Mouse (Mus musculus) E14TG2a.4 (cell line): ENCODE results near the gene Sec31b.

Source experiments
- H3K27me3 ChIP-seq: 2 replicates; pipeline ENCODE4 v1.6.1; 2014; ENCODE audit warnings: low read length, control low read depth; ENCODE audit not compliant: insufficient read depth
- H3K36me3 ChIP-seq: 2 replicates; pipeline ENCODE4 v1.6.1; 2014; ENCODE audit warnings: low read length, control low read depth; ENCODE audit not compliant: insufficient read depth
- H3K4me1 ChIP-seq: replicated peaks from 2 replicates; pipeline ENCODE4 v1.6.1; 2014; ENCODE audit warnings: low read depth, low read length, control low read depth
- H3K4me3 ChIP-seq: replicated peaks from 2 replicates; pipeline ENCODE4 v1.5.1; 2014; ENCODE audit warnings: mild to moderate bottlenecking, low read length
- H3K9me3 ChIP-seq: 2 replicates; pipeline ENCODE4 v1.6.1; 2014; ENCODE audit warnings: low read length, control low read depth
- CTCF ChIP-seq: conservative IDR thresholded peaks from 2 replicates; pipeline ENCODE4 v1.5.1; 2014; ENCODE audit warnings: low read length
- NANOG ChIP-seq: IDR thresholded peaks from 2 replicates; pipeline ENCODE4 v1.6.1; 2014; ENCODE audit warnings: borderline replicate concordance, low read length, mixed read lengths
- POU5F1 ChIP-seq: IDR thresholded peaks from 2 replicates; pipeline ENCODE4 v1.6.1; 2014; ENCODE audit warnings: low read length, borderline replicate concordance

Sec31b gene

DNA sequence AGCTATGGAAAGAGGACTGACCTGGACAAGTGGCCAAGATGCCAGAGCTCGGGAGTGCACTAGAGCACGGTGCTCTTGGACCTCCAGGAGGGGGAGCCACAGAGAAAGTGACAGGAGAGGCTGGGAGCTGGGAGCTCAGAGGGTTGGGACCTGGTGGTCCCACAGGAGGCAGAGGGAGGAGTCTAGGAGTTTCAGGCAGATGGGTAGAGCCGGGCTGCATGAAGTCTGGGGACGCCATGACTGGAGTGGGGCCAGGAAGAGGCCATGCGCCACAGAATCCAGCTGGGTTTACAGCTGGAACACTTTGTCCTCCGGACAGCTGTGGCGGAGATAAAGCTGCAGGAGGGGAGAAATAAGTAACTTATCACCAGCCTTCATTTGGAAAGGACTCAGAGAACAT, 26.5 kb downstream of the Sec31b start:
- Histone ChIP-seq H3K36me3 (no peaks in the 10 kb centered on the region), H3K4me1 (peaks cover 44% of the 10 kb centered on the region), H3K9me3 (peaks cover 11% of the 10 kb centered on the region), H3K27me3 (peaks cover 55% of the 10 kb centered on the region), H3K4me3 (0 out of 2 replicates have a peak overlapping the region, but pooled peaks have one; percentile 10)
- no peak for TF ChIP-seq POU5F1
- peak; percentile 30 for TF ChIP-seq CTCF

DNA sequence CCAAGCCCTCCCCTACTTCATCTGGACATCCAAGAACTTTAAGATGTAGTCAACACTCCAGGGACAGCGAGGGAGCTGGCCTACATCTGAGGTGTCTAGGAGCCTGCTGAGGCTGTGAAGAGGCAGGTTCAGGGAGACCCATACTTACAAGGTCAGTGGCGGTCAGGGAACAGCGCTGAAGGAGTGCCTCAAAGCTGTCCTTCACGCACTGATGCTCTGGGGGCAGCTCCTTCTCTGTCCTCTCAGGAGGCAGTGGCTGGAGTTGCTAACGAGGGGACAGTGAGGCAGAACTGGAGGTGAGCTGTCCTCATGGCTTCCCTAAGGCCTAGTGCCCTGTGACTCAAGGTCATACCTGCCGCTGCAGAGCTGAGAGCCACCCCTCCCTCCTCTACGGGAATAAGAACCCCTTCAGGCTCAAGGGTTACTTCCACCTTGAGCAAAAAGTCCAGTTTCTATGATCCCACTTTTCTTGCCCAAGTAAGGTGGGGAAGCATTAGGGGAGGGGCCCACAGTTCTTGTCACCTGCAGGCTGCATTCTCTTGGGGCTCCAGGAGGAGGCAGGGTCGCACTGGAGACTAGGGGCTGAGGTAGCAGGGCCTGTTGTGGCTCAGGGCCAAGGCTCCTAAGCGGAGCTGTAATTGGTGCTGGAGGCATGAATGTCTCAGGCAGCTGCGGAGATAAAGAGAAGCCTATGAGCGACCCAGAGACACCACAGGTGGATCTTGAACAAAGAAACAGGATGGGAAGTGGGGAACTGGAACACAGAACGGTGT, 27.5 kb downstream of the Sec31b start:
- Histone ChIP-seq H3K27me3 (peaks cover 56% of the 10 kb centered on the region), H3K36me3 (no peaks in the 10 kb centered on the region), H3K9me3 (peaks cover 11% of the 10 kb centered on the region), H3K4me1 (peaks cover 45% of the 10 kb centered on the region), H3K4me3 (peak overlapping the region; percentile 32; the same call in 1 of the 2 replicates)
- TF ChIP-seq CTCF = peak; percentile 73
- no peak for TF ChIP-seq NANOG

DNA sequence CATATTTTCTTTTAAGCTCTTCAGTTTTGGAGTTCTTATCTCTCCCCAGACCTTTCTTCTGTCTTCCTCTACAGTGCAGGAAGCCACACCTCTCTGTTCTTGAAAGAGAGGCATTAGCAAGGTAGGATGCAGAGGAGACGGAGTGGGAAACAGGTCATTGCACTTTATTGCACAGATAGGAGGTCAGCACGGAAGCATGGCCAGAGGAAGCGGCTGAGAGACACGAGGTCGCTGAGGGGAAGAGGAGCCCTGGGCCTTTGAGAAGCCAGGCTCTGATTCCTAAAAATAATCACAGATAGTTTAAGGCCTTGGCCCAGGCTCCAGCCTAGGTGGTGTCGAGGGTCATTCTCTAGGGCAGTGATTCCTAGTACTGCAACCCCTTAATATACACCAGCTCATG, 29.9 kb downstream of the Sec31b start:
- Histone ChIP-seq H3K9me3 (peaks cover 11% of the 10 kb centered on the region), H3K36me3 (no peaks in the 10 kb centered on the region), H3K4me1 (peaks cover 57% of the 10 kb centered on the region), H3K27me3 (peaks cover 72% of the 10 kb centered on the region), H3K4me3 (no peak overlapping the region)
- TF ChIP-seq POU5F1 (no peak), NANOG (no peak), CTCF (no peak)

DNA sequence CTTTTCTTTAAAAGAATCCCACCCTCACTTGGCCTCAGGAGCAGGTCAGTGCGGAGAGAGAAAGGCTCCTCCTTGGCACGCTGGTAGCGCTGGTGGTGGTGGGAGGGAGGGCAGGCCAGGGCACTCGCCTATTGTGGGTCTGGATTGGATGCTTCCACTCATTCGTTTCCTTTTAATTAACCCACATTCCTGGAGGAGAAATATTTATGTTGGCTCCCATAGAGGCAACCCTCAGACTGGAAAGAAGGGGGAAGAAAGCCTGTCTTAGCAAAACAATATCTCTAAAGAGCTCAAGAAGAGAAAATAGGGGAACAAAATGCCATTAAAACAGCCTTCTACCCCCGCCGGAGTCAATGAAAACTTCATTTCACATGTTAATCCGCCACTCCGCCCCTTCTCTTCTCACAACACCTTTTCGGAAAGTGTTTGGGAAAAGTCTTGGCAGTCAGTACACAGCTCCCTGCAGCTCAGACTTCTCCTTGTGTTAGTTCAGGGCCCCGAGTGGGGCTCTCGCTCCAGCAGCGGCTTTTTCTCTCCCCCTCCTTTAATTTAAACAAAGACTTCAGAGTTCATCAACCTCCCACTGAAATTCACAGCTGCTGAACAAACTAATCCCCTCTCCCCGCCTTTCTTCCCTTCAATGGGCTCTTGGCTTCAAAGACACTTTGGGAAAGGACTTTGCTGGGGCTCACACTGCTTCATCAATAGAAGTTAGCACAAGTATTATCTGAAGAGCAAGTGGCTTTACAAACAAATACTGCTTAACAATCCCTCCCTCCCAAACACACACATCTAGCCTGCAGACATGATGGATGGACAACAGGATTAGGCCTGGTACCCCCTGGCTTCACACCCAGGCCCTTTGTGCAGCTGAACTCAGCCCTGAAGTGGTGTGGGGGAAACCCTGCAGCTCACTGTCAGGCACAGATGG, 30.9 kb downstream of the Sec31b start:
- peaks cover 82% of the 10 kb centered on the region for H3K27me3 ChIP-seq
- no peaks in the 10 kb centered on the region for H3K36me3 ChIP-seq
- no peak overlapping the region for H3K4me3 ChIP-seq
- H3K9me3 ChIP-seq = peaks cover 11% of the 10 kb centered on the region
- peaks cover 67% of the 10 kb centered on the region for H3K4me1 ChIP-seq
- TF ChIP-seq CTCF (no peak), NANOG (peak; percentile 36; the same call in 1 of the 2 replicates)

DNA sequence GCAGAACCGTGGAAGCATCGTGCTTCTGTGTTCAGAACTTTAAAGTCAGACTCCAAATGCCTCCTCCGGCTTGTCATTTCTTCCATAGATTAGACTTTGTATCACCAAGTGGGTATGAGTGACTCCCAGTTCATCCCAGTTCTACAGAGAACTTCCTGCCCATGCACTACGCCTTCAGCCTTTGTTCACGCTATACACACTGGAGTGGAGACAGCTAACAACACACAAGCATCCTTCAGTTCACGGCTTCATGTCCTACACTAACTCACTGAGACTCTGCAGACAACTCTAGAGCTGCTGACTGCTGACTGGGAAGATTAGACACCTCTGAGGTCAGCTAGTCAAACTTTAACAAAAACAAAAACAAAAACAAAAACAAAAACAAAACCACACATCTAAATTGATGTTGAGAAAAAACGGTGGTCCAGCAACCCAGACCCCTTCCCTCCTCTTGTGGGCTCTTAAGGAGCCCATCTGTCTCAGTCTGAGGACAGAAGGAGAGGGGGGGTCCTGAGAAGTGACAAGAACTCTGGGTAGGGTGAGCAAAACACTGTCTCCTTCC, 31.7 kb downstream of the Sec31b start:
- Histone ChIP-seq H3K36me3 (no peaks in the 10 kb centered on the region), H3K4me3 (no peak overlapping the region), H3K4me1 (peaks cover 62% of the 10 kb centered on the region), H3K27me3 (peaks cover 88% of the 10 kb centered on the region), H3K9me3 (peaks cover 11% of the 10 kb centered on the region)
- TF ChIP-seq NANOG = no peak
- no peak for TF ChIP-seq CTCF
- TF ChIP-seq POU5F1 = no peak

DNA sequence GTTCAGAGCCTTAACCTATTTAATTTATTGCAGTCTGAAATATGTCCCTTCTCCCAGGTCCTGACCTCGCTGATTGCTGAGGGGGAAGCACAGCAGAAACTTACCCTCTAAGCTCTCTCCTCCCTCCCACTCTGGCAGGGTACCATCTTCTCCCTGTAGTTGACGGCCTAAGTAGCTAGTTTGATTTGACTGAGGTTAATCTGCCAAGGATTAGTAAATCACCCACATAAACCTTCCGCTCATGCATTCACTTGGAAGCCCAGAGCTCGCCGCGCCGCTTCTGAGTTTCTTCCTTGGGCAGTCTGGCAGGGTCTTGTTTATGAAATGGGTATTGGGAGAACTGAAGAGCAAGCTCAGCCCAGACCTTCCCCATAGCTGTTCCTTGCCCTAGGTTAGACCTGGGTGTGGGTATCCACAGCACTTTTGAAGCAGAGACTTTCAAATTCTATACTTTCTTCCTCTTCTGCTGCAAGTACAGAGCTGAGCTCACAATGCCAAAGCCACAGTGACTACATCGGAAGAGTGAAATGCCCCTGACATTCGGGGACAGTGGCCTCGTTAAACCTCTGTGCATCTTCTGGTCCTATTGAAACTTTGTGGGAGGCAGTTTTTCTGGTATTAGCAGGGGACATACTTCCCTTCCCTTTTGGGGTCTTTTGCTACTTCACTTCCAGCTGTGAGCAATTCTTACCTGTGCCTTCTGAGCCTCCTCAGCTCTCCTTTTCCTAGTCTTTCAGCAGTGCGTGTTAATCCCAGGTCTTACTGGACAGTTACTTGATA, 32.4 kb downstream of the Sec31b start:
- H3K27me3 ChIP-seq = peaks cover 94% of the 10 kb centered on the region
- no peak for TF ChIP-seq POU5F1
- no peak for TF ChIP-seq NANOG
- no peak for TF ChIP-seq CTCF
- H3K36me3 ChIP-seq = no peaks in the 10 kb centered on the region
- H3K4me1 ChIP-seq = peaks cover 54% of the 10 kb centered on the region
- H3K4me3 ChIP-seq = no peak overlapping the region
- H3K9me3 ChIP-seq = peaks cover 11% of the 10 kb centered on the region

DNA sequence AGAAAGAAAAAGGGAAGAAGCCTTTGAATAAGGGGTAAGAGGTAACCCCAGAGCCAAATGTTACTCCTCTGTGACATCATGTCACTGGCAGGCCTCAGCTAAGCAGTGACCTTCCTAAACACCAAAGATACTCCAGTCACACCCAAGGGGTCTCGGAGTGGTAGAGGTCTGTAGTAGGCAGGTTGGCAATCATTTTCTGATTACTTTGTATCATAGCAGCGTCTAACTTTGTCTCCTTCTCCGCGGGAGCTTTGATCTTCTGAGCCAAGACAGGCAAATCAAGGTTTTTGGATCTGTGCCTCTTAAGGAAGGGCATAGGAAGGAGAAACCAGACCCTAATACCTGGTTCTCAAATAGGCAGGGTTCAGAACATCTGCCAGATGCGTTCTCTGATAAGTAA, 33.1 kb downstream of the Sec31b start:
- TF ChIP-seq POU5F1 (no peak), NANOG (no peak), CTCF (no peak)
- Histone ChIP-seq H3K4me3 (no peak overlapping the region), H3K4me1 (peaks cover 48% of the 10 kb centered on the region), H3K9me3 (peaks cover 11% of the 10 kb centered on the region), H3K36me3 (no peaks in the 10 kb centered on the region), H3K27me3 (peaks cover 90% of the 10 kb centered on the region)
